Mouse (Mus musculus): ENCODE results near the gene Zfp326.

DNA sequence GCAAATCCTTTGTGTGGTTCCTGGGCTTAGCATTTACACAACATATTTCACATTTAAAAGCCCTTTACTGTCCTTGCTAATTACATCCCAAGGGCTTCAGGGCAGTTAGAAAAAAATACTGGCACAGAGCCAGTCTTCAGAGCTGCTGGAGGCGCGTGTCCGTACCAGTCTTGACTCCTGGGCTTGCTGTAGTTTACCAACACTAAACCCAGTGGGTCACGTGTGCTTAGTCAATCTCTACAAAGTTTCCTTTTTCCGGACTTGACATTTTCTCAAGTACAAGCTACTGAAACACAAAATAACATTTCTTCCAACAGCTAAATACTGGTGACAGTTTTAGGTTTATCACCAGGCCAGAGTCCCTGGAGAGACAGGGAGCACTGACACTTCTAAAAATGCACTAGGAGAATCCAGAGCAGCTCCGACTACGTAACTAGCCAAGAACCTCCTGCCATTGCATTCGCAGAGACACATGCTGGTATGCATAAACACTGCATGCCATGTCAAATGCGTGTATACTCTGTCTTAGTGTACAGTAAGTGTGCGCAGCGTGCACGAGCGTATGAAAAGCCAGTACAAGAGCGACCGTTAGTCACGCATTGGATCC, 8.4 kb upstream of the Zfp326 start:
- TF ChIP-seq TAL1 (IDR thresholded peaks at IDR 0.05; ENCODE audit: low read length) (no peak), GATA1 (IDR thresholded peaks at IDR 0.05; ENCODE audit: low read length) (no peak)

All from erythroblast, embryonic 14.5 days (primary cell).